Mouse (Mus musculus): ENCODE measurements at regions not wholly inside any gene's neighbourhood (a gene's known extent, or its start where the extent isn't known, plus 50 kb on each side); places are given as distances from the start of the nearest gene placed in this dataset.

DNA sequence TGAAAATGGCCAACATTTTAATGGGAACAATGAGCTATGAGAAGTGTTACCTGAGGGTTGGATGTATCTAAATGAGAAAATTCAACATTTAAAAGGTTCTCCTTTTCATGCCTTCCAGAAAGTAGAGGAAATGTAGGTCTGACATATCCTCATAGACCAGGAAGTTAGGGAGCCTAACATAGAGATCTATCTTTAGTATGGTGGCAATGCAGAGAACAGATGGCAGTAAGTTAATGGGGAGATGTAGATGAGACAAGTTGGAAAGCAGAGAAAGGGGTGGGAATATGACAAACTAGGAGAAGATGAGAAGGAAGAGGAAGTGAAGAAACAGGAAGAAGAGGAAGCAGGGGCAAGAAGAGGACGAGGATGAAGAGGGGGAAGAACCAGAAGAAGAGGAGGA lies 507.9 kb upstream of the Nudt12 start:
- DNase-seq (ENCODE audit: low spot score): no peak

DNA sequence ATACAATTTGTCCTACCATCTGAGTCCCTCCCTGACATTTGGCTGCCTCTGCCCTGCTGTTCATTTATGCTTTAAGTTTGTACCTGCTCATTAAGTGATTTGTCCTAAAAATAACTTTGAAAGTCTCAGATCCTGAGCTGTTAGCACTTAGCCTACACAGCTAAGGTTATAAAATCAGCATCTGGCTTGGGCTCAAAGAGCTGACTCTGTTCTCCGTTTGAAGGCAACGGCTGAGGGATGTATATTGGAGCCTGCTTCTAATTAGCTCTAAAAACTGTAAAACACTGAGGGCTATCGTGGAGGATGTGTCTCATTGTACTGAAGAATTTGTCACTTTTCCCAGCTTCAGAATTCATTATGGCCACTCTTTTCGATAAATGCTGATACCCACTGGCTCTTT lies 475.2 kb upstream of the Nudt12 start:
- peak; percentile 24 for DNase-seq (ENCODE audit: low spot score)

All from embryo, embryonic 10.5 days (tissue).